Mouse (Mus musculus) megakaryocyte, embryonic 14.5 days (primary cell): ENCODE measurements at regions not wholly inside any gene's neighbourhood (a gene's known extent, or its start where the extent isn't known, plus 50 kb on each side); places are given as distances from the start of the nearest gene placed in this dataset.
A peak's percentile ranks its signal among the peaks of the same experiment; 100 is the strongest.

Experiments used
- H3K27me3 ChIP-seq: replicated peaks from 2 replicates; pipeline ENCODE3; 2012; ENCODE audit warnings: inconsistent platforms
- H3K36me3 ChIP-seq: replicated peaks from 2 replicates; pipeline ENCODE3; 2012; ENCODE audit warnings: low read length, inconsistent platforms, mixed read lengths
- H3K4me1 ChIP-seq: 2 replicates; pipeline ENCODE4 v1.6.1; 2012; ENCODE audit warnings: inconsistent platforms
- H3K4me3 ChIP-seq: replicated peaks from 2 replicates; pipeline ENCODE3; 2012; ENCODE audit warnings: moderate library complexity, mild to moderate bottlenecking, inconsistent platforms
- H3K9me3 ChIP-seq: 2 replicates; pipeline ENCODE4 v1.6.1; 2012; ENCODE audit warnings: inconsistent platforms
- FLI1 ChIP-seq: IDR thresholded peaks from 2 replicates; pipeline ENCODE4 v1.6.1; 2012; ENCODE audit warnings: low read length, inconsistent platforms, mixed read lengths
- GATA1 ChIP-seq: IDR thresholded peaks from 3 replicates; pipeline ENCODE4 v1.6.1; 2012; ENCODE audit warnings: mixed read lengths, low read length, inconsistent platforms, borderline replicate concordance

DNA sequence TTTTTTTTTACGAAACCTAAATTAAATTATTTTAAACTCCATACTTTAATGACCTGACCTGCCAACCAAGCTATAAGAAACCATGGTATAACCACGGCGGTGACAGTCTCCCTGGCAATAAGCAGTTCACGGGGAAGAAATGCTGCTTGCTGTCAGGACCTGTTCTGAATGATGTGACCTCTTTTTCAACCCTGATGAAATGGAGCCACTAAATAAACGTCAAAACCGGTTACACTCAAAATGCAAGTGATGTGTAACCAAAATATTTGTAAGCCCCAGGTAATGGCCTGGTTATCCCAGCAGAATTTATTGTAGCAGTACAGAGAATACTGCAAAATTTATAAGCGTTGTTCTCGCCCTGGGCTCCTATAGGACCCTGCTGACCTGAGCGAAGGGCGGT is 111.4 kb downstream of the Mis18a start:
- H3K4me1 ChIP-seq = no peaks in the 10 kb centered on the region
- no peak overlapping the region for H3K4me3 ChIP-seq
- TF ChIP-seq GATA1 (no peak), FLI1 (no peak)
- H3K27me3 ChIP-seq = no peaks in the 10 kb centered on the region
- H3K36me3 ChIP-seq = no peaks in the 10 kb centered on the region
- peaks cover 15% of the 10 kb centered on the region; the same call in 1 of the 2 replicates for H3K9me3 ChIP-seq

DNA sequence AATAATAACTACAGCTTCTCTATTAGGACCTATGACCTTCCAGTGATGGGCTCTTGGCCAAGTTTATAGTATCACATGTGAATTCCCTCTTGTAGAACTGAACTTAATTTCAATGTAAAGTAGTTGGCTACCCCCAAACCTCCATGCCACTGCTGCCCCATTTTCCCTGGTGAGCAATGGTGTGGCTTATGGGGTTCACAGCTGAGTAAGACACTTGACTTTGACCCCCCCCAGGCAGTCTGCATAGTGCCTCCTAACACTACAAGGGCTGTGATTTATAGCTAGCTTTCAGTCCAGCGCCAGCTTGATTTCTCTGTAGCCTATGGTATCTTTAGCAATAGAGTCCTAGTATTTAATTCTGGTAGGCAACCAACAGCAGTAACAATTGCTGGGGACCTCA is 113.1 kb downstream of the Mis18a start:
- H3K9me3 ChIP-seq = peaks cover 24% of the 10 kb centered on the region; the same call in 1 of the 2 replicates
- H3K4me3 ChIP-seq = no peak overlapping the region

GRCm38 (mm10) chr16:90610097-90610808 is 117.0 kb downstream of the Mis18a start:
- TF ChIP-seq FLI1 (no peak), GATA1 (no peak)
- H3K36me3 ChIP-seq = no peaks in the 10 kb centered on the region
- H3K4me1 ChIP-seq = no peaks in the 10 kb centered on the region
- no peaks in the 10 kb centered on the region for H3K27me3 ChIP-seq
- H3K9me3 ChIP-seq = peaks cover 26% of the 10 kb centered on the region; the same call in 1 of the 2 replicates
- no peak overlapping the region for H3K4me3 ChIP-seq

More for the DNA sequence above, 113.1 kb downstream of the Mis18a start:
- TF ChIP-seq GATA1 (no peak), FLI1 (no peak)
- Histone ChIP-seq H3K4me1 (no peaks in the 10 kb centered on the region), H3K27me3 (no peaks in the 10 kb centered on the region), H3K36me3 (no peaks in the 10 kb centered on the region)

DNA sequence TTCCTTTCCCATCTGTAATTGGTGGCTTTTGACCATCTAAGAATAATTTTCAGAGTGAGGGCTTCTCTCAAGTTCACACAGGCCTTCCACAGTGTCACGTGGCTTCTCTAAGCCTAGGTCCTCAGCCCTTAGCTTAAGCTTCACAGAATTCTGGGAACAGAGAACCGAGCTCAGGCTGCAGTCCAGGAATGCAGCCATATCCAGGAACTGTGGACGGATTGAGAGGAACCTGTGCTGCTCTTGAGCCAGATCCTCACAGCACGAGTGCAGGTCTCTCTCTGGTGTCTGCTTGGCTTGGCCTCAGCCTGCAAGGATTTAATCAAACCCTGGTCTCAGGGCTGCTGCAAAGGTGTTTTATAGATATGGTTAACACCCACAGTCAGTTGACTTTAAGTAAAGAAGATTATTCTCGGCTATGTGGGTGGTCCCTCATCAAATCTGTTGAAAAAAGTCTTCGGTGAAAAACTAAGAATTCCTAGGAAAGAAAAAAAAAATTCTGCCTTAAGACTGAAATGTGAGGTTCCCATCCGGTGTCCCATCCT is 127.8 kb downstream of the Mis18a start:
- Histone ChIP-seq H3K4me3 (no peak overlapping the region), H3K36me3 (no peaks in the 10 kb centered on the region), H3K4me1 (no peaks in the 10 kb centered on the region), H3K27me3 (no peaks in the 10 kb centered on the region), H3K9me3 (peaks cover 27% of the 10 kb centered on the region)
- TF ChIP-seq GATA1 (no peak), FLI1 (no peak)

DNA sequence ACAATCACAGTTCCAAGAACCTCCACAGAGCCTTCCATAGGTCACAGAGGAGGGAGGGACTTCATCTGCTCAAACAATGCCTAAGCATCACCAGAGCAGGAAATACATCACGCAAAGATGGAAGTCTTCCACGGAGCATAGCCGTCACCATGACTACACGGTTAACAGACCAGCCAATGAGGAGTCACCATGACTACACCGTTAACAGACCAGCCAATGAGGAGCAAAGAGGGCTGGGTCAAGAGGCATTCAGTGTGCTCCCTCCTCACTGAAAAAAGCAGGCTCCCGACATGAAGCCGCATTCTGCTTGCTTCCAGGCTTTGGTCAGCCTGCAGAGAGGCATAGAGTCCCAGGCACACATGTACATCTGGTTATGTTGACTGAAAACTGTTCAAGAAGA is 128.5 kb downstream of the Mis18a start:
- peaks cover 27% of the 10 kb centered on the region for H3K9me3 ChIP-seq
- no peaks in the 10 kb centered on the region for H3K4me1 ChIP-seq
- H3K4me3 ChIP-seq = no peak overlapping the region
- no peaks in the 10 kb centered on the region for H3K27me3 ChIP-seq
- no peaks in the 10 kb centered on the region for H3K36me3 ChIP-seq
- no peak for TF ChIP-seq GATA1

- Histone ChIP-seq H3K27me3 (no peaks in the 10 kb centered on the region), H3K4me3 (no peak overlapping the region), H3K4me1 (no peaks in the 10 kb centered on the region), H3K9me3 (peaks cover 32% of the 10 kb centered on the region), H3K36me3 (no peaks in the 10 kb centered on the region)
- no peak for TF ChIP-seq FLI1
- TF ChIP-seq GATA1 = no peak
Observed at GRCm38 (mm10) chr16:90592721-90593481, 134.3 kb downstream of the Mis18a start.

DNA sequence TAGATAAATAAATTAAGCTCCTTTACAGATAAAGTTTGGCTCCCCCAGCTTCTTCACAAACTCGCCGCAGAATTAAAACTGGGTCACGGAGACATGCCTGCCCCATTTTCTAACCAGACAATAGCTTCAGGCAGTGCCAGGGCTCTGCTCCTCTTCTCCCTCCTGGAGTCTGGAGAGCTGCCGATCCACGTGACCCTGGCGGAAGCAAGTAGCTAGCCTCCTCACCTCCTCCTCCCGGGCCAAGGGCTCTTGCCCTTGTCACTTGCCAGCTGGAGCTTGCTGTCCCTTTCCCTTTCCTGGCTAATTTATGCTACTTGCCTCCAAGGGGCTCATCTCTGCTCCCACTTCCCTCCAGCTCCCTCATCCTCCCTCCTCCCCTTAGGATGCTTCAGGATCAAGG is 142.0 kb downstream of the Mis18a start:
- no peak overlapping the region for H3K4me3 ChIP-seq
- H3K9me3 ChIP-seq = peaks cover 34% of the 10 kb centered on the region
- H3K4me1 ChIP-seq = no peaks in the 10 kb centered on the region
- no peak for TF ChIP-seq GATA1
- no peak for TF ChIP-seq FLI1
- no peaks in the 10 kb centered on the region for H3K27me3 ChIP-seq
- no peaks in the 10 kb centered on the region for H3K36me3 ChIP-seq

- TF ChIP-seq FLI1 (no peak), GATA1 (no peak)
Observed at GRCm38 (mm10) chr16:90580411-90580810, 146.8 kb downstream of the Mis18a start.

DNA sequence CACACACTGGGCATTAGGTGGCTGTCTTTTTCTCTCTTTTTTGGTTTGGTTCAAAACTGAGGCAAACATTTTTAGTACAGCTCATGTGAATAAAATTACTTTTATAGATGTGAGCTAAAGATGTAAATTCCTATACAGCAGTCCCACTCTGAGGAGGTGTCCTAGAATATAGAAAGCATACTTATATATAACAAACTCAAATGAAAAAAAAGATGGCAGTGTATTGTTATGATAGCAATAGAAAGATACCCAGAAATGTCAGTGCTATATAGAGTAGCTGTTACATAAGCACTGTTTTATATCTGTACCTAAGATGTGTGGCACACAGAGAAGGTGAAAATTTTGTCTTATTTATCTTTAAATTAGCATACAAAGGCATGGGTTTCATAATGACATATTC is 156.1 kb downstream of the Mis18a start:
- TF ChIP-seq GATA1 = no peak
- TF ChIP-seq FLI1 = no peak
- H3K36me3 ChIP-seq = no peaks in the 10 kb centered on the region
- H3K9me3 ChIP-seq = peaks cover 14% of the 10 kb centered on the region
- no peaks in the 10 kb centered on the region for H3K4me1 ChIP-seq
- H3K27me3 ChIP-seq = no peaks in the 10 kb centered on the region
- H3K4me3 ChIP-seq = no peak overlapping the region

More at GRCm38 (mm10) chr16:90580411-90580810, 146.8 kb downstream of the Mis18a start:
- Histone ChIP-seq H3K4me3 (peak overlapping the region; percentile 62), H3K27me3 (no peaks in the 10 kb centered on the region), H3K4me1 (no peaks in the 10 kb centered on the region), H3K36me3 (no peaks in the 10 kb centered on the region), H3K9me3 (peaks cover 37% of the 10 kb centered on the region)

DNA sequence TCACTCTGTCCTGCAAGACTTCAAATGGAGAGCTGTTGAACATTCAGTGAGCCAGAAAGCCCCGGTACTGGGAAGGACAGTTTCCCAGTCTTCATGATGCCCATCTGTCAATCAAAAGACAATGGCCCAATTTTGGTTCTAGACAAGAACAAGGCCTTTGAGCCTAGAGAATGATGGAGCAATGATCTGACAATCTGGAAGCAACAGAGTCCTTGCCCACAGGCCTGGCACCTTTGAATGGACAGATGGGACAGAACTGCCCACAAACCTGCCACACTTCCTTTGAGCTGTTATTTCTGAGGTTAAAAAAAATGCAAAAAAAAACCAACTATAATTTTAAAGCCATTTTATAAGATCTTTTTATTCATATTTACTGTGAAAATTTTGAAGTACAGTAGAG is 157.4 kb downstream of the Mis18a start:
- Histone ChIP-seq H3K36me3 (no peaks in the 10 kb centered on the region), H3K4me1 (no peaks in the 10 kb centered on the region), H3K9me3 (peaks cover 14% of the 10 kb centered on the region), H3K4me3 (no peak overlapping the region), H3K27me3 (no peaks in the 10 kb centered on the region)
- TF ChIP-seq FLI1 (no peak), GATA1 (no peak)
